Mouse (Mus musculus): ENCODE data around the gene Defb28.

DNA sequence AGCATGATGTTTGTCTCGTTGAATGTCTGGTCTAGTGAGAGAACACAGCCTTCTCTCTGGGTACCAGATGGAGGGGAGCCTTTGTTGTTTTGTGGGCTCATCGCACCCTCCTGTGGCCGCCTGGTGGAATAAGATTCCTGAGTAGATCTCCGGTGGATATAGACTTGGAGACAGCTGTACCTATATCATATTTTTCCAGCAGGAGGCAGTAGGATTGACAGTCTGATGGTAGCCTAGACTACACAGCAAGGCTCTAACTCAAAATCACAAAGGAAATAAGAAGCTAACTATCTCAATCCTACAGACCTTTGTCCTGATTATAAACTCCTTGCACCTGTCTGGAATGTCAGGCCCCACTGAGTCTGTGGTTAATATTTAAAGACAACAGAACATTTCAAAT, 26.6 kb downstream of the Defb28 start:
- TF ChIP-seq CTCF (IDR thresholded peaks at IDR 0.05; ENCODE audit: low read depth, low read length), result peak; percentile 39
- no peak for TF ChIP-seq POLR2A (IDR thresholded peaks at IDR 0.05; ENCODE audit: extremely low read depth, insufficient read depth, low read length)
